Mouse (Mus musculus) megakaryocyte progenitor cell, adult 5-6 weeks (primary cell): Measurements from ENCODE around the gene Emilin2. TPM values are rescaled to one million over a fixed set of nuclear protein-coding genes. Genes with fewer than 3 reads are reported as not detected.
"Not testable (repeated sequence)": the region's sequence is repeated elsewhere in the genome, so short reads cannot be mapped to it uniquely, and the experiment has no call there.

Source experiments
- ATAC-seq: replicated peaks from 2 replicates; pipeline ENCODE4 v1.8.0; 2016; ENCODE audit warnings: mild to moderate bottlenecking, moderate TSS enrichment, inconsistent platforms; ENCODE audit not compliant: poor library complexity
- total RNA-seq, 2 experiments: library from RNA; stranded (forward) in 1 of 2; stranded (reverse) in 1 of 2; fragments of 157-497, 149-512 nt in 1 of 2; fragments of 200-1000 nt in 1 of 2; gene quantifications; 2 replicates each; pipeline versions ENCODE4 v1.2.3 to v1.2.4; 2015 to 2017

The Emilin2 gene
- total RNA-seq (2015) (14.6 and 16.3 TPM in 2 replicates), total RNA-seq (2017) (20.0 and 23.5 TPM in 2 replicates)

DNA sequence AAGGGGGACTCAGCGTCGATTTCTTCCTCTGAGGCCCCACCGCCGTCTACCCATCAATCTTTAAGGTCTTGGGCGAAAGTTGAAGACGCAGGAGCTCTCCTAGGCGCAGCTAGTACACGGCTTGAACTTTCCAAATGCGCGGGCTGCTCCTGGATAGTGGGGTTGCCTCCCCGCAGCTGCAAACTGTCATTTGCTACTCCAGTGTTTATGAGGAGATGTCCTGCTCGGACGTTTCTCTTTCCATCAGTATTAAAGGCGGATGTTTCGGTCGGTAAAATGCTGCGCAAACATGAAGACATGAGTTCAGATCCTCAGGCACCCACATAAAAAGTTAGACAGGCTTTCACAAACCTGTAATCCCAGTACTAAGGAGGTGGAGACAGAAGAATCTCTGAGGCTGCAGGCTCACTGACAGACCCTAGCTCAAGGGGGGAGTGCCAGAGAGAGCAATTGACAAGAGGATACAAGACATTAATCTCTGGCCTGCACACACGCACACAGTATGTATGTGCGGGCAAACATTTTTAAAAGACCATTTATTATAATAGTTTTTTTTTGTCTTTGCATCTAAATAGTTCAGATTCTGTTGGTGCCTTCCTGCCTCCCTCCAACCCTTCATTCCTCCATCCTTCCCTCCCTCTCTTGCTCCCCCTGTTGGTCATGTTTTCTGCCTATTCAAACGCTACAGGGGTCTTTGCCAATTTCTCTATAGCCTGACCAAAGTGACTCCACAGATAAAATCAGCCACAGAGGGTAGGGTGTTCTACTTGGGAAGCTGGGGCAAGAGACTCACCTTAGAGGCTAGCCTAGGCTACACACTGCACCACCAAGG, at the start of gene Emilin2:
Gene Emilin2 (minus strand): TSS at position 639 of the 832 bp plus-strand sequence.
- ATAC-seq = peak; percentile 74

DNA sequence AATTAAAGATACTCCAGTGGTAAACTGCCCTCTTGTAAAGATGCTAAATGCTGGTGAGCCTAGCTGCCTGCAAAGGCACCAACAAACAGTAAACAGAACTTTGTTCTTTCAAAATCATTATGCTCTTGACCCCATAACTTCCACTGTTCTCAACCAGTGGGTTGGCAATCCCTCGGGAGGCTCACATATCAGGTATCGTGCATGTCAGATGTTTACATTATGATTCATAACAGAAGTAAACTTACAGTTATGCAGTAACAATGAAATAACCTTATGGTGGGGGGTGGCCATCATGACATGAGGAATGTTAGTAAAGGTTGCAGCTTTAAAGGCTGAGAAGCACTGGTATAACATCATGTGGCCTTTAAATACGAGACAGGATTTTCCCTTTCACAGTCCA, 43.7 kb upstream of the Emilin2 start:
- ATAC-seq = no peak

DNA sequence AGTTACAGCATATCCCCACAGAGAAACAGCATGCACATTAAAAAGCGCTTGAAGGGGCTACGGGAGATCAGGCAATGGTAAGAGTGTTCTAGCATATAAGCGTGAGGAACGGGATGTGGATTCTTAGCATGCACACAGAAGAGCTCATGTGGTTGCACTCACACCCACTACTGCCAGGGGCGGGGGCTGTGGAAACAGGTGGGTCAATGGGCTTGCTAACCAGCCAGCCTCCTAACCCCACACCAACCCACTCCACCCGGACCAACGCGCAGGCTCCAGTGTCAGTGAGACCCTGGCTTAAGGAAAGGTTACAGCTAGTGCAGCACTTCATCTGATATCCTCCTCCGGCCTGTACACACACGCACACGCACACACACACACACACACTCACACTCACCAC, 42.4 kb upstream of the Emilin2 start:
- no peak for ATAC-seq

DNA sequence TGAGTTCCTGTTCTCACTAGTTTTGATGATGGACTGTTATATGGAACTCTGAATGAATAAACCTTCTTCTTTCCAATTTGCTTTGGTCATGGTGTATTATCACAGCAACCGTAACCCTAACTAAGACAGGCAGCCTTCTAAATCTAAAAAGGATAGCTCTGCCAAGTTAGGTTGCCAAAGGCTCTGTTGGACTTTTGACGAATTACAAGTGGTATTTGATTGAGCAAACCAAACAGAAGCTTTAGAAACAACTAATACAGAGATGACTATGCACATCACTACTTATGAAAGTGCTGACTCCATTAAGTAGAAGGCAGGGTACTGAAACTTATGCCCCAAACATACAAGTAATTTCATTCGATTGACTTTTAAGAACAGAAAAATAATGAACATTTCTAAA, 36.4 kb upstream of the Emilin2 start:
- no peak for ATAC-seq

DNA sequence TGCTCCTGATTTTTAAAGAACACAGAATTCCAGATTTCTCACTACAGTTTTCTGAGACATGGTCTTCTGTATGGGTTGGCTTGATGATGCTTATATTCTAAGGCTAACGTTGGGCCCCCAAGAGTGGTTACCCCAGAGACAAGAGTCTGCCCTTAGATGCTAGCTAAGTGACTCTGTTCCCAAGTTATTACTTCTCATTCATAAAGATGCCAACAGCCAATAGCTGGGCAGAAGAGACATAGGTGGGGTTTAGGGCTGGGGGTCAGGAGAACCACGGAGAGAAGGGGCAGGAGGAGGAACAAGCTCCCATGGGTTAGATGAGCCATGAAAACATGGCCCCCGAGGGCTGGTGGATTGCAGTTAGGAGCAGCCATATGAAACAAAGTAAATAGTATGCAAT, 30.2 kb upstream of the Emilin2 start:
- no peak for ATAC-seq

DNA sequence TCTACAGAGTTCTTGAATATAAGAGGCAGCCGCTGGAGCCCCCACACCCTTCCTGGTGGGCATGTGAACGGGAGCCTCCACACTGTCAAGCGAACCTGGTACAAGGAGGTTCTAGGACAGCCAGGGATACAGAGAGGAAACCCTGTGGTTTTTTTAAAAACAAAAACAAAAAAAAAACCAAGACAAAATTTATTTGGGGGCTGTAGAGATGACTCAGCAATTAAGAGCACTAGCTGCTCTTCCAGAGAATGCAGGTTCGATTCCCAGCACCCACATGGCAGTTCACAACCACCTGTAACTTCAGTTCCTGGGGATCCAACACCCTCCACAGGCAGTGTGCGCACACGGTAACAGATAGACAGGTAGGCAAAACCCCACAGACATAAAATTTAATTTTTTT, 26.8 kb upstream of the Emilin2 start:
- no peak for ATAC-seq

DNA sequence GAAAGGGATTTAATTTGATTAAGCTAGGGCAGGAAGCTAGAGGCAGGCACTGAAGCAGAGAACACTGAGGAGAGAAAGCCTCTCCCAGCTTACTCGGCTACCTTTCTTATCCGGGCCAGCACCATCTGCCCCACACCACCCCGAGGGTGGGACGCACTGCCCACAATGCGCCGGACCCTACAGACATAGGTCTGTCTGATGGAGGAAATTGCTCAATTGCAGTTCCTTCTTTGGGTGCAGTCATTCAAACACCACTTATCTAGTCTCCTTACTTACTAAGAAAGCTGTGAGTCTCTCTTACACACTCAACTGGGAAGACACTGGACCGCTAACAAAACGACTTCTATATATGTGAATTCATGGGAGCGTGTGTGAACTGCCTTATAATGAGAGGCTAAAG, 25.8 kb upstream of the Emilin2 start:
- ATAC-seq = peak; percentile 91

DNA sequence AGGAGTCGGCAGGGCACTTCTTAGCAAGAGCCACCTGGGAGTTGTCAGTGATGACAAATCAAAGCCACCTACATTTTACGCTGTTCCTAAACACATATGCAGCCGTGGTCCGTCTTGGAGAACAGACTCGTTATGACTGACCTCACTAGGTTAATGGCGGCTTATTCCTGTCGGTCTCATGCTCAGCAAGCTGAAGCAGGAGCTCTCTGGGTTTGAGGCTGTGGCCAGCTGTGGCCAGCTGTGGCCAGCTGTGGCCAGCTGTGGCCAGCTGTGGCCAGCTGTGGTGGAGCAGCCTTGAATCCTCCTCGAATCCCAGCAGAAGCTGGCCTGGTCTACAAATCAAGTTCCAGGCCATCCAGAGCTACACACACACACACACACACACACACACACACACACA, 24.6 kb upstream of the Emilin2 start:
- no peak for ATAC-seq

DNA sequence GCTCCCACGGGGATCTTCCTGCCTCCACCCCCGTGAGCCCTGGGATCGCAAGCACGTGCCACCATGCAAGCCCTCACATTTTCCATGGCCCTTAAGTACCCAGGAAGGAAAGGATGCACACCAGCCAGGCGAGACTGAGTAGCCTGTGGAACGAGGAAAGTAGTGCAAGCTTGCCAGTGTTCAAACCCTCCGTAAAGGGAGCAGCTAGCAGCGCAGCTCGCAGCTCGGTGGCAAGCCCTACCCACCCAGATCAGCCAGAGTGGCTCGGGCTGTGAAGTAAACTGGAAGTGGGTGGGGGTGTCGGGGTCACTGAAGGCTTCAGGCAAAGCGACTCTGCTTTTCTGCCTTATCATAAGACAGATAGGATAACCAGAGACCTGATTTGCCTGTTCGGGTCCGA, 20.5 kb upstream of the Emilin2 start:
- ATAC-seq = no peak

DNA sequence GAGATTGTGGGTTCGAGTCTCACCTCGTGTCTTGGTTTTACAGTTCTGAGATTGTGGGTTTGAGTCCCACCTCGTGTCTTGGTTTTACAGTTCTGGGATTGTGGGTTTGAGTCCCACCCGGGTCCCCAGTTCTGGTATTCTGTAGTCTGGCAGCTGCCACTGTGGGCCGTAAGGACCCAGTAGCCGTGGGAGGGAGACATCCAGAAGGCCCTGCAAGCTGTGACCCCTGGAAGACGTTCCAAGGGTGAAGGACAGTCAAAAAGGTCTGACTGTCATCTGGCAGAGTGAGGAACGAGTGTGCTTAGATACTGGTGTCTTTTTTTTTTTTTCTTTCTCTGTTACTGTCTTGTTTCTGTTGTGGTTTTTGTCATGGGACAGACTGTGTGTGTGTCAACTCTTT, 9.0 kb upstream of the Emilin2 start:
- not testable (repeated sequence) for ATAC-seq

DNA sequence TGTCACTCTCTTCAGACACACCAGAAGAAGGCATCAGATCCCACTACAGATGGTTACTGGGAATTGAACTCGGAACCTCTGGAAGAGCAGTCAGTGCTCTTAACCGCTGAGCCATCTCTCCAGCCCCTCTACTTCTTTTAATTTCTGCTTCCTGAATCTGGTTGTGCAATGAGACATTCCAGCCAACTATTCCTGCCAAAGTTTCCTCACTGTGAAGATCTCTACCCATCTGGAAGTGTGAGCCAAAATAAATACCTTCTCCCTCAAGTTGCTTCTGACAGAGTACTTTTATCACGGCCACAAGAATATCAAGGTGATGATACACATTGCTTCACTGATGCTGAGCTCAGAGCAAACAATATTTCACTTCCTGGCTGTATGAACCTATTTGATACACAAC, 7.6 kb upstream of the Emilin2 start:
- no peak for ATAC-seq

DNA sequence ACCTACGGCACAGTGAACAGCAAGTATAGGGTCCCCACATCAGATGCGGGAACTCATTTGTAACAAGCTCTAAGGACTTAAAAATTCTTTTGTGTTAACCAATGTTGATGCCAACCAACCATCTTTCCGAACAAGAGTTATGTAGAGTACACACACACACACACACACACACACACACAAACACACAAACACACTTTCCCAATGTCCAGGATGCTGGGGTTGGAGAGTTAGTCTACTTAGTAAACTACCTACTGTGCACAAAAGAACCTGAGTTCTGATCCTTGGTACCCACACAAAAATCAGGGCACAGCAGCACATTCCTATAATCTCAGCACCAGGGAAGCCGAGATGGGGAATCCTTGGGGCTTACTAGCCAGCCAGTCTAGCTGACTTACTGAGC, 5.8 kb upstream of the Emilin2 start:
- no peak for ATAC-seq

DNA sequence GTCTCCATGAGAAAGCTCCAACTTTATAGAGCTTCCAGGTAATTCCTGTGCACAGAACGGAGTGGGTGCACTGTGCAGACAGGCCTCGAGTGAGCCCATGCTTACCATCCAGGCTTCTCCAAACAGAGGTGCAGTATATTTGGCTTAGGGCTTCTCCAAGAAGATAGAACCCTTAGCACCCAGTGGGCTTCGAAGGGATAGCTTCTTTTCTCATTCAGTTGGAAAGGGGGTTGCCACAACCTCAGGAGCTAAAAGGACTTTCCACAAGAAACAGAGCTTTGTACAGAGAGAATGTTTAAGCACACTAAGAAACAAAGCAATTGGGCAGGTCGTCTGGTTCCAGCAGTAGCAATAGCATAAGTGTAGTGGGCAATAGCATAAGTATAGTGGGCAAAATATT, 2.5 kb upstream of the Emilin2 start:
- no peak for ATAC-seq

DNA sequence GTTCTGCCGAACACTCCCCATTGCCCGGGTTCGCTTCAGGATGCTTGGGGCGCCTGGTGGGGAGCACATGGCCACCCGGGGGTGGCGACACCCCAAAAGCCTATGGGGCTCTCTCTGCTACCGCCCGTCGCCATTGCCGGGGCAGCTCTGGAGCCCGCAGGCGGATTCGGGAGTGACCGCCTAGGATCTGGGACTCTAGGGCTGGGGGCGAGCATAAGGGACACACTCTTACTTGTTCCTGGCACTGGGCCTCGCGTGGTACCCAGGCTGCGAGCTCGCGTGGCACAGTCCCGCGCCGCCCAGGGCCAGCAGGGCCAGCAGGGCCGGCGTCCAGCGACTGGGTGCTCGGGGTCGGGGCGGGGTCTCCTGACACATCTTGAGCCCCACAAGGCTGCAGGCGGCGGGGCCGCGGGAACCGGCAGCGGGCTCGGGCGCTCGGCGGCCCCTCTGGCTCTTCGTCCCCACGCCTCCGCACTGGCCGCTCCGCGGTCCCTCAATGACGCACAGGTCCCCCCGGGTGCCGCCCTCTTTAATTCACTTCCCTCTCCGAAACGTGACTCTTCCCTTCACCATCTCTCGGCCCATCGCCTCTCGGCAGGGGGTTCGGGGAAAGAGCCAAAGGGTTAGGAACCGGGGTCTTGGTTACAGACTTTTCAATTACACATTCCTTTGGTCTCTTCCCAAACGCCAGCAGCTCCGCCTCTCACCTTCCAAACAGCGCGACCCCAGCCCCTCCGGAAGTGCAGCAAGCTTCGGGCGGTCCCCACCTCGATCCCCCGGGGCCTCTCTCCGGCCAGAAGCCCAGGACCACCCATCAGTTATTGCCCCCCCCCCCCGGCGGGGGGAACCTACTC, 1.1 kb downstream of the Emilin2 start:
- peak; percentile 79 for ATAC-seq

DNA sequence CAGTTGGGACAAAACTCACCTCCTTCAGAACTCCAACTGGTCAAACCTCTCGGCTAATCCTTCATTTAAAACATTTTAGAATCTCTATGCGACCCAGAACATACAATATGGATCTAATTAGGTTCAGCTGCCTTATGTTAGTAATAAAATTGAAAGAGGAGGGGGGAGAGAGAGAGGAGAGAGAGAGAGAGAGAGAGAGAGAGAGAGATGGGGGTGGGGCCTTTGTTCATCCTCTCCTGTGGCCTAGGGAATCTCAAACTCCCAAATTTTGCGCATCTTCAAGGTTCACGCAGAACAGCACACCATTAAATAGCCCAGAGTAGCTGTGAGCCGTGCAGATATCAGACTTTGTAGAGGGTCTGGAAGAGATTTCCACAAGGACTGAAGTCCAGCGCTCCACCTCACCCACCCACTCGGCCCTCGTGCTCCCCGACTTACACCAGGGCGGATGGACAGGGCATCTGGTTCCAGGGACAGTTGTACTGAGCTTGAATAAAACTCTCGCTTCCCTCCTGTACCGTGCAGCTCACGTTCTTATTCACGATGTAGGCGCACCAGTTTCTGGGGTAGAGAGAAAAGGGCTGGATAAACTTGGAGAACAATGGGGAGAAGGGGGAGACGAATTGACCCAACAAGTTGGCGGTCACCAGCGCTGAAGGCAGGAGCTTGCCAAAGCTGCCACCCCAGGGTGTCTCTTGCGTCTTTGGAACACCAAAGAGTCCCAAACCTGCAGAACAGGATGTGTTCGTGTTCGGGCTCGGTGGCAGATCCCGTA, 1.9 kb downstream of the Emilin2 start:
- ATAC-seq = no peak; the same call in 1 of the 2 replicates

DNA sequence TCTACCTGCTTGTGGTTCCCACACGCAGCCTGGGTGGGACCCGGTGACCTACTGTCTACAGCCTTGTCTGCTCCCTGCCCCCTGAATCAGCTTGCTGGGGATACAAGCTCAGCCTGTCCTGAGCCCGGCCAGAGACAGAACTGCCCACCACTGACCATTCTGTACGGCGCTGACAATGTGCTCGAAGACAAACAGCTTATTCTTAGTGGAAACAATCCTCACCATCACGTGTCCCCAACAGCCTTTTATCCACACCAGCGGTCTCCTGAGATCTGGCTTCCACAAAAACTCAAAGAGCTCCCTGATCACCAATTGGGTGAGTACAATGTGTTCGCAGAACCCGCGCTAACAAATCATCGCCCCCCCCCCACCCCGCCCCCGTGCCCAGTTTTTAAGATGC, 2.6 kb downstream of the Emilin2 start:
- no peak for ATAC-seq

DNA sequence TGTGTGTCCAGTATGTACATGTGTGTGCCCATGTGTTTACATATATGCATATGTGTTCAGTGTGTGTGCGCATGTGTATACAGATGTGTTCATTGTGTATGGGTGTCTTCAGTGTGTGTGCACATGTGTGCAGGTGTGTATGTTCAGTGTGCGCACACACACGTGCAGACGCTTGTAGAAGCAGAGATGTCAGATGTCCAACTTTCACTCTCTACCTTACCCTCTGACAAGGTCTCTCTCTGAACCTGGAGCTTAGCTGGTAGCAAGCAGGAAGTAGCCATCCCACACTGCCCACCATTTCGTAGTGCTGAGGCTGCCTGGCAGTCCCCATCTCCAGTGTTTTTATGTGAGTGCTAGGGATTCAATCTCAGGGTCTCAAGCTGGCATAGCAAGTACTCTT, 3.5 kb downstream of the Emilin2 start:
- no peak for ATAC-seq

DNA sequence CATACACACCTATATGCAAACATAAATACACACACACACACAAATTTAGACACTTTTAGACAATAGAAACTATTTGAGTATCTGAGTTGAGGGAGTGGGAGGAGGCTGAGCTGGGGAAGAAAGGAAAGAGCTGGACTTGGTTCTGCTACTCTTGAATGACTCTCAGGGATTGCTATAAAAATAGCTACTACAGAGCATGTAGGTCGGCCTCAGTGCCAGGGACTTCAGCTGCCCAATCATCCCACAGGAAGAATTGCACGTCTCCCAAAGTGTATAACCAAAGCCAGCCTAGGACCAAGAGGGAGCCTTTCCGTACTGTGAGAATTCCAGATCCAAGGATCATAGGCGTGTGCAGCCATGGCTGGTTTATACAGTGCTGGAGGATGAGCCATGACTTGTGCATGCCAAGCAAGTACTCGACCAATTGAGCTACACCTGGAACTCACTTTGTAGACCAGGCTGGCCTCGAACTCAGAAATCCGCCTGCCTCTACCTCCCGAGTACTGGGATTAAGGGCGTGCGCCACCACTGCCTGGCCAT, 4.5 kb downstream of the Emilin2 start:
- ATAC-seq = no peak

DNA sequence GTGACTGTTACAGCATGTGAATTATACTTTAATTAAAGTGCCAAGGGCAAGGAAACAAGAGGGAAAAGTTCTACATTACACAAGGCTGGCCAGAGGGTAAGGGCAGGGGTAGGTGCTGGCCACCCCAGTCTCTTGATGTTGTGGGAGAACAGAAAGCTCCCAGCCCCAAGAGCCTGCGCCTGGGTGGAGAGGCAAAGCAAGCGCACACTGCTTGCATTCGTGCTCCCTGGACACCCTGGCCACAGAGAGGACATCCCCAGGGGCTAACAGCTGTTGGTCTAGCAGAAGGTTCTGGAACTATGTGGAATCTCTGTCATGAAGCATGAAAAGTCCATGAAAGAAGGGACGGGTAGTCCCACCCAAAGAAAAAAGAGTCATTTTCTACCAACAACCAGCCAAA, 5.1 kb downstream of the Emilin2 start:
- no peak for ATAC-seq

DNA sequence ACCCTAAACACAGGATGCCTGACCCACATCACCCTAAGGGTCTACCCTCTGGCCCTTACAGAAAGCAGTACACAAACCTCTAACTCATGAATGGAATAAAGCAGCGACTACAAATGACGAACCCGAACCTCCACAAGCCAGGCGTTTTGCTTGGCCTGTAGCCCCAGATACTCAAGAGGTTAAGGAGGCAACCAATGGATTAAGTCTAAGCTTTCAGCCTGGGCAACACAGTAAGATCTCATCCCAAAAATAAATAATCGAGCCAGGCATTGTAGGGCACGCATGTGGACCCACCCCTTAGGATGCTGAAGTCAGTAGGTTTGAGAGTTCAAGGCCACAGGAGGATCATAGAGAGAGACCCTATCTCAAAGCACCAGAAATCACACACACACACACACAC, 5.7 kb downstream of the Emilin2 start:
- no peak for ATAC-seq

DNA sequence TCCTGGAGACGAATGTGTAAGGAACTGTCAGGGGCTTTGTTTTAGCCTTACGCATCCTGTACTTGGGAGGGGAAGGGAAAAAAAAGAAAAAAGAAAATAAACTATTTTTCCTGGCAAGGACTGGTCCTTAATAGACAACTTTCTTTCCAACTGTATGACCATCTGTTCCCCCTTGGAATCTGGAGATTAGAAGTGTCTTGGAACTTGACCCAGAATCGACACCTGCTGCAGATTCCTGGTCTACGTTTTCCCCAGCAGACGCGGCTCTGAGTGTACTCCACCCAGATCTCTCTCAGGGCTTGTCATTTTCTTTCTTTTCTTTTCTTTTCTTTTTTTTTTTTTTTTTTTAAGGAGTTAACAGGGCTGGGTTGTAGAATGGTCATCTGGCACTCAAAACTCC, 8.3 kb downstream of the Emilin2 start:
- ATAC-seq = no peak
